Mouse (Mus musculus) spleen, adult 2 months (tissue): ENCODE results near the gene Glyat.

Source experiments
- CTCF ChIP-seq: fragments of 200-500 bp; IDR thresholded peaks from 2 replicates; pipeline ENCODE4 v1.5.1; 2011; ENCODE audit warnings: mild to moderate bottlenecking, inconsistent platforms; ENCODE audit not compliant: insufficient read depth, insufficient read length, insufficient replicate concordance; ENCODE audit errors: extremely low read depth
- POLR2A ChIP-seq: fragments of 200-500 bp; IDR thresholded peaks from 2 replicates; pipeline ENCODE4 v1.6.1; 2011; ENCODE audit warnings: low read depth, low read length, inconsistent platforms

GRCm38 (mm10) chr19:12598674-12599073 lies 34.4 kb upstream of the Glyat start:
- TF ChIP-seq CTCF (no peak), POLR2A (no peak)
